Mouse (Mus musculus): ENCODE results near the gene Spic.

DNA sequence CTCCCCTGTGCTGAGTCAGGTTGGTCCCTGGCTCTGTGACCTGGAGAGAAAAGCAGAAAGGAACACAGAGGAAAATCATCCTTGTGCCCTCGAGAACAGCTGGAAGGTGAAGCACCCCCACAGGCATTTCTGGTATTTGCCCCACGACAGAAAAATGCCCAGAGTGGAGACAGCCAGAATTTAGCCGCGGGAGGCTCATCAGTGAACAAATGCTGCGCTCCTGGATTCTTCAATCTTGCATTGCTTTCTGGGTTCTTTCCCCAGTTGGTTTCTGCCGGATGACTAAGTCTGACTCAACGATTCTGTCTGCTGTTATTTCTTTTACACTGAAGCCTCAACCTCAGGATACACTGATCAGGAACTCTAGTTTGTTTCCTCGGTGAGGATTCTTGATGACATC lies 43.4 kb upstream of the Spic start:
- TF ChIP-seq CTCF (IDR thresholded peaks at IDR 0.05) (no peak), POLR2A (IDR thresholded peaks at IDR 0.05; ENCODE audit: insufficient read depth, low read depth, low read length) (no peak)
